Mouse (Mus musculus) MEL (cell line): ENCODE results near the gene Aldh8a1. TPM values are rescaled to one million over a fixed set of nuclear protein-coding genes. Genes with fewer than 3 reads are reported as not detected.

Source experiments
- DNase-seq: peaks from one replicate; pipeline ENCODE4 v3.0.0; 2011; ENCODE audit warnings: low read depth, low spot score
- H3K27ac ChIP-seq: 2 replicates; pipeline ENCODE4 v1.5.1; 2012; ENCODE audit warnings: low read depth, mild to moderate bottlenecking, control low read depth, low read length, moderate library complexity; ENCODE audit not compliant: control insufficient read depth
- H3K27me3 ChIP-seq, 2 experiments: fragments of 150-350 bp in 1 of 2; sonication (generic) in 1 of 2; 2 replicates each; pipeline ENCODE4 v1.6.1; 2012; ENCODE audit warnings: low read length in 2 of 2, mild to moderate bottlenecking in 2 of 2, improper control_type of control experiment in 1 of 2, moderate library complexity in 1 of 2; ENCODE audit not compliant: insufficient read depth in 2 of 2, control insufficient read depth in 1 of 2
- H3K36me3 ChIP-seq, 2 experiments: 2 replicates each; pipeline ENCODE4 v1.6.1; 2012 to 2014; ENCODE audit warnings: low read length in 2 of 2, improper control_type of control experiment in 1 of 2, inconsistent platforms in 1 of 2, mild to moderate bottlenecking in 1 of 2; ENCODE audit not compliant: insufficient read depth in 2 of 2, control insufficient read depth in 1 of 2
- H3K4me1 ChIP-seq, 2 experiments: fragments of 150-350 bp in 1 of 2; sonication (generic) in 1 of 2; 2 replicates each; pipeline ENCODE4 v1.6.1; 2012; ENCODE audit warnings: low read length in 2 of 2, improper control_type of control experiment in 1 of 2, mild to moderate bottlenecking in 1 of 2; ENCODE audit not compliant: insufficient read depth in 2 of 2, control insufficient read depth in 1 of 2
- H3K4me3 ChIP-seq, 2 experiments: fragments of 150-350 bp in 1 of 2; sonication (generic) in 1 of 2; 2 replicates each; pipeline ENCODE4 v1.5.1; 2012; ENCODE audit warnings: low read depth in 2 of 2, low read length in 2 of 2, mild to moderate bottlenecking in 2 of 2, moderate library complexity in 2 of 2, control low read depth in 1 of 2, improper control_type of control experiment in 1 of 2; ENCODE audit not compliant: control insufficient read depth in 1 of 2, insufficient read depth in 1 of 2
- H3K79me2 ChIP-seq: 2 replicates; pipeline ENCODE4 v1.6.1; 2012; ENCODE audit warnings: mild to moderate bottlenecking, low read length, moderate library complexity; ENCODE audit not compliant: control insufficient read depth, poor library complexity, insufficient read depth
- H3K9ac ChIP-seq: 2 replicates; pipeline ENCODE4 v1.6.1; 2012; ENCODE audit warnings: low read depth, mild to moderate bottlenecking, control low read depth, low read length, moderate library complexity; ENCODE audit not compliant: control insufficient read depth, poor library complexity, severe bottlenecking
- H3K9me3 ChIP-seq: fragments of 150-350 bp; sonication (generic); replicated peaks from 2 replicates; pipeline ENCODE4 v1.6.1; 2012; ENCODE audit warnings: mild to moderate bottlenecking, low read length, improper control_type of control experiment, moderate library complexity; ENCODE audit not compliant: insufficient read depth
- CHD1 ChIP-seq: IDR thresholded peaks from 2 replicates; pipeline ENCODE4 v1.6.1; 2012; ENCODE audit warnings: low read depth, mild to moderate bottlenecking, inconsistent platforms, low read length, improper control_type of control experiment
- CHD2 ChIP-seq: IDR thresholded peaks from 2 replicates; pipeline ENCODE4 v1.6.1; 2011; ENCODE audit warnings: low read length, improper control_type of control experiment
- E2F4 ChIP-seq: IDR thresholded peaks from 2 replicates; pipeline ENCODE4 v1.6.1; 2011; ENCODE audit warnings: low read depth, low read length, improper control_type of control experiment, borderline replicate concordance
- ELF1 ChIP-seq: IDR thresholded peaks from 2 replicates; pipeline ENCODE4 v1.6.1; 2014; ENCODE audit warnings: low read depth, mild to moderate bottlenecking, inconsistent platforms, low read length, improper control_type of control experiment, moderate library complexity
- EP300 ChIP-seq, 2 experiments: IDR thresholded peaks; 2 replicates each; pipeline ENCODE4 v1.6.1; 2011; ENCODE audit warnings: improper control_type of control experiment in 2 of 2, low read length in 2 of 2, low read depth in 1 of 2, mild to moderate bottlenecking in 1 of 2
- ETS1 ChIP-seq: IDR thresholded peaks from 2 replicates; pipeline ENCODE4 v1.6.1; 2012; ENCODE audit warnings: low read depth, mild to moderate bottlenecking, inconsistent platforms, low read length, improper control_type of control experiment, moderate library complexity
- GABPA ChIP-seq: IDR thresholded peaks from 2 replicates; pipeline ENCODE4 v1.6.1; 2012; ENCODE audit warnings: low read depth, mild to moderate bottlenecking, inconsistent platforms, low read length, improper control_type of control experiment, moderate library complexity
- GATA1 ChIP-seq: IDR thresholded peaks from 2 replicates; pipeline ENCODE4 v1.6.1; 2011; ENCODE audit warnings: low read depth, low read length, improper control_type of control experiment
- HCFC1 ChIP-seq: IDR thresholded peaks from 2 replicates; pipeline ENCODE4 v1.6.1; 2012; ENCODE audit warnings: low read depth, mild to moderate bottlenecking, inconsistent platforms, low read length, improper control_type of control experiment, moderate library complexity
- JUND ChIP-seq: IDR thresholded peaks from 2 replicates; pipeline ENCODE4 v1.6.1; 2011; ENCODE audit warnings: low read depth, mild to moderate bottlenecking, improper control_type of control experiment, low read length
- MAFK ChIP-seq: IDR thresholded peaks from 2 replicates; pipeline ENCODE4 v1.6.1; 2011; ENCODE audit warnings: low read depth, mild to moderate bottlenecking, low read length, improper control_type of control experiment, borderline replicate concordance
- MAZ ChIP-seq: IDR thresholded peaks from 2 replicates; pipeline ENCODE4 v1.6.1; 2012; ENCODE audit warnings: low read depth, mild to moderate bottlenecking, inconsistent platforms, low read length, improper control_type of control experiment
- MEF2A ChIP-seq: IDR thresholded peaks from 2 replicates; pipeline ENCODE4 v1.6.1; 2014; ENCODE audit warnings: low read depth, mild to moderate bottlenecking, inconsistent platforms, low read length, improper control_type of control experiment; ENCODE audit not compliant: poor library complexity, insufficient replicate concordance, severe bottlenecking; ENCODE audit errors: extremely low read depth
- MYC ChIP-seq: IDR thresholded peaks from 2 replicates; pipeline ENCODE4 v1.6.1; 2011; ENCODE audit warnings: low read depth, mild to moderate bottlenecking, low read length, improper control_type of control experiment, moderate library complexity
- NELFE ChIP-seq: IDR thresholded peaks from 2 replicates; pipeline ENCODE4 v1.6.1; 2011; ENCODE audit warnings: low read depth, low read length, improper control_type of control experiment
- NRF1 ChIP-seq: IDR thresholded peaks from 2 replicates; pipeline ENCODE4 v1.6.1; 2014; ENCODE audit warnings: low read depth, mild to moderate bottlenecking, inconsistent platforms, low read length, improper control_type of control experiment, moderate library complexity; ENCODE audit not compliant: poor library complexity, insufficient read depth, severe bottlenecking
- RCOR1 ChIP-seq: IDR thresholded peaks from 2 replicates; pipeline ENCODE4 v1.6.1; 2012; ENCODE audit warnings: low read depth, mild to moderate bottlenecking, inconsistent platforms, low read length, improper control_type of control experiment
- SIN3A ChIP-seq: IDR thresholded peaks from 2 replicates; pipeline ENCODE4 v1.6.1; 2012; ENCODE audit warnings: low read length, improper control_type of control experiment, inconsistent platforms
- SMC3 ChIP-seq: IDR thresholded peaks from 2 replicates; pipeline ENCODE4 v1.6.1; 2011; ENCODE audit warnings: low read depth, low read length, improper control_type of control experiment
- TAL1 ChIP-seq: IDR thresholded peaks from 2 replicates; pipeline ENCODE4 v1.6.1; 2012; ENCODE audit warnings: mild to moderate bottlenecking, inconsistent platforms, low read length, moderate library complexity, mixed read lengths
- TBP ChIP-seq: IDR thresholded peaks from 2 replicates; pipeline ENCODE4 v1.8.0; 2011; ENCODE audit warnings: low read depth, low read length, improper control_type of control experiment
- TCF12 ChIP-seq: IDR thresholded peaks from 2 replicates; pipeline ENCODE4 v1.6.1; 2014; ENCODE audit warnings: low read depth, mild to moderate bottlenecking, inconsistent platforms, low read length, improper control_type of control experiment, moderate library complexity
- UBTF ChIP-seq: IDR thresholded peaks from 2 replicates; pipeline ENCODE4 v1.6.1; 2012; ENCODE audit warnings: low read depth, mild to moderate bottlenecking, inconsistent platforms, low read length, improper control_type of control experiment, moderate library complexity, borderline replicate concordance; ENCODE audit not compliant: insufficient read depth
- ZC3H11A ChIP-seq: IDR thresholded peaks from 2 replicates; pipeline ENCODE4 v1.6.1; 2012; ENCODE audit warnings: low read depth, mild to moderate bottlenecking, inconsistent platforms, low read length, improper control_type of control experiment
- ZKSCAN1 ChIP-seq: IDR thresholded peaks from 2 replicates; pipeline ENCODE4 v1.6.1; 2012; ENCODE audit warnings: low read depth, mild to moderate bottlenecking, inconsistent platforms, low read length, improper control_type of control experiment, moderate library complexity
- ZMIZ1 ChIP-seq: IDR thresholded peaks from 2 replicates; pipeline ENCODE4 v1.6.1; 2012; ENCODE audit warnings: low read depth, mild to moderate bottlenecking, inconsistent platforms, low read length, improper control_type of control experiment, moderate library complexity
- ZNF384 ChIP-seq: IDR thresholded peaks from 2 replicates; pipeline ENCODE4 v1.6.1; 2012; ENCODE audit warnings: low read depth, mild to moderate bottlenecking, inconsistent platforms, low read length, improper control_type of control experiment
- polyA plus RNA-seq, 2 experiments: library from polyadenylated mRNA; stranded (reverse) in 1 of 2; unstranded in 1 of 2; fragments of >175 nt in 1 of 2; fragments of >200 nt in 1 of 2; gene quantifications; 2 replicates each; pipeline versions ENCODE4 v1.2.1 to v1.2.4; 2012; ENCODE audit warnings: low replicate concordance in 2 of 2, low read depth in 1 of 2; ENCODE audit not compliant: insufficient read length in 2 of 2, insufficient read depth in 1 of 2, missing spikeins in 1 of 2
- total RNA-seq: library from RNA; depleted of rRNA; stranded (reverse); fragments of 300-350 nt; gene quantifications from 2 replicates; pipeline ENCODE4 v1.2.3, GENCODE M21; 2012

Gene Aldh8a1
- total and polyA plus RNA-seq, 3 experiments: 0.04 to 0.07 TPM; not detected in 1

- Histone ChIP-seq H3K9me3 (no peaks in the 10 kb centered on the region), H3K27me3 (no peaks in the 10 kb centered on the region), H3K79me2 (no peaks in the 10 kb centered on the region), H3K4me3 (no peak overlapping the region), H3K27ac (no peak overlapping the region), H3K4me1 (peaks cover 2 to 26% of the 10 kb centered on the region in 2 experiments), H3K9ac (no peak overlapping the region), H3K36me3 (peaks cover 0 to 23% of the 10 kb centered on the region in 2 experiments; a peak in 2 of 4 replicates)
- DNase-seq: no peak
- TF ChIP-seq EP300 (IDR thresholded peaks at IDR 0.05; ENCODE audit: low read depth in 1 of 2, low read length in 2 of 2): no peak
- no peak for TF ChIP-seq TCF12
- TF ChIP-seq NELFE: no peak
- TF ChIP-seq ZNF384: no peak
- TF ChIP-seq RCOR1: no peak
- TF ChIP-seq E2F4: no peak
Observed at GRCm38 (mm10) chr10:21391286-21391685, 14.2 kb downstream of the Aldh8a1 start.

GRCm38 (mm10) chr10:21393390-21393789 is 16.3 kb downstream of the Aldh8a1 start:
- H3K27ac ChIP-seq: no peak overlapping the region
- H3K4me1 ChIP-seq: peaks cover 2 to 27% of the 10 kb centered on the region in 2 experiments
- peaks cover 0 to 23% of the 10 kb centered on the region in 2 experiments; a peak in 2 of 4 replicates for H3K36me3 ChIP-seq
- TF ChIP-seq TAL1: peak; percentile 61
- TF ChIP-seq GATA1: peak; percentile 72
- TF ChIP-seq ZC3H11A: no peak
- TF ChIP-seq MAFK: no peak
- TF ChIP-seq RCOR1: 0 out of 2 replicates have a peak, but pooled peaks have one; percentile 12
- TF ChIP-seq CHD1: no peak
- TF ChIP-seq ZMIZ1: no peak
- peak; percentile 47; the same call in 1 of the 2 replicates for TF ChIP-seq TBP
- no peak for TF ChIP-seq NRF1
- no peak for TF ChIP-seq MAZ
- no peak for TF ChIP-seq HCFC1
- peak; percentile 67 to 73 for TF ChIP-seq EP300 (IDR thresholded peaks at IDR 0.05; ENCODE audit: low read depth in 1 of 2, low read length in 2 of 2)
- peak; percentile 33; the same call in 1 of the 2 replicates for TF ChIP-seq TCF12
- no peak for TF ChIP-seq E2F4
- 0 out of 2 replicates have a peak, but pooled peaks have one; percentile 35 for TF ChIP-seq ETS1
- TF ChIP-seq ZNF384: no peak
- TF ChIP-seq SIN3A: no peak
- no peak for TF ChIP-seq UBTF
- TF ChIP-seq JUND: no peak
- no peak for TF ChIP-seq GABPA
- no peak for TF ChIP-seq SMC3
- TF ChIP-seq MEF2A: no peak
- no peak for TF ChIP-seq CHD2
- no peak for TF ChIP-seq MYC
- TF ChIP-seq ZKSCAN1: no peak
- no peak for TF ChIP-seq ELF1
- H3K4me3 ChIP-seq: no peak overlapping the region
- no peaks in the 10 kb centered on the region; a peak in 1 of 4 replicates for H3K27me3 ChIP-seq
- H3K9ac ChIP-seq: no peak overlapping the region
- DNase-seq: peak; percentile 77
- no peaks in the 10 kb centered on the region for H3K79me2 ChIP-seq
- no peaks in the 10 kb centered on the region for H3K9me3 ChIP-seq
